ENCODE assay signal across 9 mouse cellular contexts in the genomic region with DNA sequence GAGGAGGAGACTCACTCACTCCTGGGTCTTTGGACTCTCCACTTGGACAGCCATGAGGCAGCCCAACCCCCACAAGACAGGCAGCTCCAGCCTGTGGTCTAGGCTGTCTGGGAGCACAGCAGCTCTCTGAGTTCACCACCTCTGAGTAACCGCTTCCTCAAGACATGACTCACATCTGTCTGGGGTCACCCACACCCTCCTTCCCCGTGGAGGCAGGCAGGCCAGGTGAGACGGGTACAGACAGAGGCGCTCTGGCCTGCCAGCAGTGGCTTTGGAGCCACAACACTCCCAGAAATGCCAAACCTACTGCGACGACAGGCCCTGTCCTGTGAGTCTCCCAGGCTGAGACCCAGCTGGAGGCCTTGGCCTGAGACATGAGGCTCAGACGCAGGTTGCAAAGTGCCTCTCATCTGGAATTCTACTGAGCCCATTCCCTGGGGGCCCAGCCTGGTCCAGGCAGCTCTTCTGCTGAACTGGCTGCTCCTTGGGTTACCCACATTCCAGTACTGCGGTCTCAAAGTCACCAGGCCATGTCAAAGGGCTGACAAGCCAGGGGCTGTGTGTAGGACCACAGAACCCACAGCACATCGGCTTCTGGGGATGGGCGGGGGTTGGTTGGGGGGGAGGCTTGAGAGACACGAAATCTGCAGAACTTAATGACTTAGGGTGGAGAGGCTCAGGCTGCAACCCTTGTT. TPM values are rescaled to one million over a fixed set of nuclear protein-coding genes. Genes with fewer than 3 reads are reported as not detected.
DNase-seq lines count a peak whose midpoint lies in the region; ATAC-seq lines count a peak whose summit lies in the region.
"Had no signal": no experiment of that assay in that cellular context is flagged by ENCODE, and none has a peak within 500 bp of the region (broad histone marks: within the 10 kb centered on the region; RNA-seq: fewer than 3 reads in every experiment).

No protein-coding gene starts in this region.

- H3K4me2 ChIP-seq in forebrain, embryonic 13.5 days: no peak overlapping the region
- H3K4me2 ChIP-seq: hindbrain, embryonic 15.5 days had no signal

- DNase-seq in lung, postnatal 36 days: peak; percentile 46
- DNase-seq in lung, postnatal 25 days (ENCODE audit: low spot score): no peak
- DNase-seq in c-Kit-positive CD71-negative TER-119-negative erythroid progenitor cells, embryonic 14.5 days (ENCODE audit: low read depth): peak; percentile 49
- peak; percentile 76 for DNase-seq in kidney, postnatal 14 days
- peak; percentile 76 for DNase-seq in thymus, postnatal 14 days
- no peak for DNase-seq in gastrocnemius, postnatal 10 days
- DNase-seq in left cerebral cortex, postnatal 14 days (ENCODE audit: low spot score in 2 of 2): no peak

- no peaks in the 10 kb centered on the region for H3K36me3 ChIP-seq in forebrain, embryonic 13.5 days (ENCODE audit: poor library complexity, severe bottlenecking)
- H3K36me3 ChIP-seq: hindbrain, embryonic 15.5 days had no signal

- no peak overlapping the region for H3K4me3 ChIP-seq in forebrain, embryonic 13.5 days
- H3K4me3 ChIP-seq: hindbrain, embryonic 15.5 days had no signal

- H3K27ac ChIP-seq in forebrain, embryonic 13.5 days: no peak overlapping the region
- H3K27ac ChIP-seq: hindbrain, embryonic 15.5 days had no signal

- WGBS in forebrain, embryonic 13.5 days: 69% methylated on average over 11 of the region's 11 CpGs

- no peaks in the 10 kb centered on the region for H3K9me3 ChIP-seq in forebrain, embryonic 13.5 days (replicated peaks)
- H3K9me3 ChIP-seq: hindbrain, embryonic 15.5 days had no signal

- no peak for ATAC-seq in forebrain, embryonic 13.5 days

- no peak overlapping the region for H3K9ac ChIP-seq in forebrain, embryonic 13.5 days
- H3K9ac ChIP-seq: hindbrain, embryonic 15.5 days had no signal

- peaks cover 91% of the 10 kb centered on the region for H3K4me1 ChIP-seq in forebrain, embryonic 13.5 days

- intact Hi-C loops in left cerebral cortex, postnatal 14 days (cut with DNase I): no loop called here

- H3K27me3 ChIP-seq in forebrain, embryonic 13.5 days: no peaks in the 10 kb centered on the region
- H3K27me3 ChIP-seq: hindbrain, embryonic 15.5 days had no signal

RNA-seq across cellular contexts. Expression of a gene that starts 12.6 kb away (rescaled TPM):
- polyA plus RNA-seq in forebrain, embryonic 13.5 days (2015; fragmentation: Nextera tagmentation; extraction: Ambion mirVana): 4.6 and 5.3 TPM in 2 replicates
- total RNA-seq in gastrocnemius, postnatal 10 days (2021): 10 to 100 TPM; 15.8 to 19.8 TPM
- total RNA-seq in left cerebral cortex, postnatal 14 days (2021): 10 to 100 TPM; 43.3 to 56.9 TPM

RNA-seq across cellular contexts. Expression of a gene that starts 45.1 kb away (rescaled TPM):
- not detected in 2 replicates for polyA plus RNA-seq in forebrain, embryonic 13.5 days (2015; fragmentation: Nextera tagmentation; extraction: Ambion mirVana)
- total RNA-seq in gastrocnemius, postnatal 10 days (2021): under 1 TPM in 1 of 2 experiments, not detected in 1; 0.09 TPM
- not detected for total RNA-seq in left cerebral cortex, postnatal 14 days (2021)

Comparison
In these comparisons a context has a peak if more than half of its experiments do, and no peak if none do; other contexts are left out.
1. DNase-seq: peak in lung, postnatal 36 days (single experiment), c-Kit-positive CD71-negative TER-119-negative erythroid progenitor cells, embryonic 14.5 days (single experiment), kidney, postnatal 14 days (single experiment) and thymus, postnatal 14 days (single experiment); none in lung, postnatal 25 days (single experiment), gastrocnemius, postnatal 10 days (single experiment) and left cerebral cortex, postnatal 14 days (0 of 2).